Mouse (Mus musculus) hindbrain, embryonic 13.5 days (tissue): ENCODE results near the gene Dstn. TPM values are rescaled to one million over a fixed set of nuclear protein-coding genes. Genes with fewer than 3 reads are reported as not detected.

Experiments used
- ATAC-seq: fragments of 200-750 bp; cut with Nextera tagmentation; 2 replicates; pipeline ENCODE4 v1.8.0; 2017; ENCODE audit warnings: moderate TSS enrichment; ENCODE audit not compliant: low FRiP score
- H3K27ac ChIP-seq: fragments of 300-500 bp; sonication (generic); 2 replicates; pipeline ENCODE4 v1.5.1; 2015; ENCODE audit warnings: inconsistent platforms, mild to moderate bottlenecking, moderate library complexity
- H3K27me3 ChIP-seq: fragments of 300-500 bp; sonication (generic); 2 replicates; pipeline ENCODE4 v1.6.1; 2015; ENCODE audit warnings: mild to moderate bottlenecking, inconsistent platforms
- H3K36me3 ChIP-seq: fragments of 300-500 bp; sonication (generic); 2 replicates; pipeline ENCODE4 v1.6.1; 2015; ENCODE audit warnings: mild to moderate bottlenecking, inconsistent platforms
- H3K4me1 ChIP-seq: fragments of 300-500 bp; sonication (generic); replicated peaks from 2 replicates; pipeline ENCODE4 v1.6.1; 2015; ENCODE audit warnings: inconsistent platforms
- H3K4me2 ChIP-seq: fragments of 300-500 bp; sonication (generic); 2 replicates; pipeline ENCODE4 v1.6.1; 2015; ENCODE audit warnings: inconsistent platforms, mild to moderate bottlenecking, moderate library complexity
- H3K4me3 ChIP-seq: fragments of 300-500 bp; sonication (generic); 2 replicates; pipeline ENCODE4 v1.5.1; 2015; ENCODE audit warnings: mild to moderate bottlenecking, inconsistent platforms
- H3K9ac ChIP-seq: fragments of 300-500 bp; sonication (generic); 2 replicates; pipeline ENCODE4 v1.6.1; 2015; ENCODE audit warnings: mild to moderate bottlenecking, inconsistent platforms
- H3K9me3 ChIP-seq: fragments of 300-500 bp; sonication (generic); 2 replicates; pipeline ENCODE4 v1.6.1; 2016; ENCODE audit warnings: inconsistent platforms
- whole genome bisulfite sequencing: fragments of 180-500 bp; shearing (Covaris S2); methylation state at CpG from one replicate; pipeline ENCODE4 v1.1.7; 2015; 5-methylcytosine and 5-hydroxymethylcytosine counted together
- polyA plus RNA-seq: library from polyadenylated mRNA; unstranded; fragments of >200 nt; fragmentation: Nextera tagmentation; extraction: Ambion mirVana; gene quantifications from 2 replicates; pipeline ENCODE4 v1.2.1, GENCODE M21; 2015

Gene Dstn
- polyA plus RNA-seq, 1 experiment from 2014 or later = 440 TPM

GRCm38 (mm10) chr2:143978444-143979147 is 63.5 kb downstream of the Dstn start:
- 92% methylated on average over 8 of the region's 8 CpGs for WGBS
- Histone ChIP-seq H3K36me3 (peaks cover 6% of the 10 kb centered on the region), H3K9ac (no peak overlapping the region), H3K27ac (no peak overlapping the region), H3K4me1 (no peaks in the 10 kb centered on the region), H3K4me3 (no peak overlapping the region), H3K9me3 (no peaks in the 10 kb centered on the region), H3K4me2 (no peak overlapping the region), H3K27me3 (no peaks in the 10 kb centered on the region)
- ATAC-seq = no peak

DNA sequence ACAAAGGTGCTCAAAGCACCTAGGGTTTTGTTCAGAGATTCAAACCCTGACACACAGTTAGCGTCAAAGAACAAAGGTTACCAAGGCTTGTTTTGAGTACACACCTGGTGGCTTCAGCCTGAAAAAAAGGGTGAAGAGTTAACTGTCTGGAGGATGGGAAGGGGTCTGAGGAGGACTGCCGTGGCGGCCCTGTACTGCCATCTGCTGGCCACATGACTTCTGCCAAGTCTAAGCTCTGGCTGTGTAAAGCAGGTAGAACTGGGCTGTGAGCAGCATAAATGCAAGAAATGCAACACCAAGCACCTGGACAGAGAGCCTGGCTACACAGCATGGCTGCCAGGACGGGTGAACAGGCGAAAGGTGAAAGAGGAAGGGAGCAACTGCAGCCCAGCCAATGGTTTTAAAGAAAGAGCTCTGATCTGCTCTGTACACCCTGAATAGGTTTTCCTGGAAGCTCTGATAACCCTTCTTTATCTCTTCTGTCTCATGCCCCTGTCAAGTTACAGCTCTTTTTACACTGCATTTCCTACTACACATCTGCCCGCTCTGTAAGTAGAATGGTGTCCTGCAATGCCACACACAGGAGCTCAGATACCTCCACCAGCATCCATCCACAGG is 65.8 kb downstream of the Dstn start:
- peaks cover 7% of the 10 kb centered on the region; the same call in 1 of the 2 replicates for H3K4me1 ChIP-seq
- H3K36me3 ChIP-seq = 0 out of 2 replicates have a peak, but pooled peaks cover 4% of the 10 kb centered on the region
- 42% methylated on average over 6 of the region's 6 CpGs for WGBS
- H3K9ac ChIP-seq = no peak overlapping the region
- no peaks in the 10 kb centered on the region for H3K9me3 ChIP-seq
- no peaks in the 10 kb centered on the region for H3K27me3 ChIP-seq
- H3K27ac ChIP-seq = no peak overlapping the region
- no peak overlapping the region for H3K4me2 ChIP-seq
- peak; percentile 90 for ATAC-seq
- no peak overlapping the region for H3K4me3 ChIP-seq

DNA sequence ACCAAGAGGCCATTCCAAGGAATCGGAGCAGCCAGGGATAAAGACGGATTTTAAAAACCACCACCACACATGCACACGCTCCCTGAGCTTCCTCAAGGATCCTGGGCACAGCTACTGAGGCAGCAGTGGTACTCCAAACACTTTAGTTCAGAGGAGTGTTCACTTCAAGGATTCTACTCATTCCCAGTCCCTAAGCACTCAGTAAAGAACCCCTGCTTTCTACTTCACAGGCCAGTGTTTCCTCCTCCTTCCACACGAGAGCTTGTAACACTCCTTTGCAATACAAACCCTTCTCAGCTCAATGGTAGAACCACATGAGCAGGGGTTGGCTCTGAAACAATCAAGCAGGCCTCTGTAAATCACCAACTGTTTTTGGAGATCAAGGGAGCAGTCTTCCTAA is 67.0 kb downstream of the Dstn start:
- ATAC-seq = no peak
- Histone ChIP-seq H3K9ac (no peak overlapping the region), H3K4me3 (no peak overlapping the region), H3K4me1 (peaks cover 7% of the 10 kb centered on the region; the same call in 1 of the 2 replicates), H3K4me2 (no peak overlapping the region), H3K9me3 (no peaks in the 10 kb centered on the region), H3K27me3 (no peaks in the 10 kb centered on the region), H3K27ac (no peak overlapping the region), H3K36me3 (0 out of 2 replicates have a peak, but pooled peaks cover 4% of the 10 kb centered on the region)
- 81% methylated on average over 4 of the region's 4 CpGs for WGBS

DNA sequence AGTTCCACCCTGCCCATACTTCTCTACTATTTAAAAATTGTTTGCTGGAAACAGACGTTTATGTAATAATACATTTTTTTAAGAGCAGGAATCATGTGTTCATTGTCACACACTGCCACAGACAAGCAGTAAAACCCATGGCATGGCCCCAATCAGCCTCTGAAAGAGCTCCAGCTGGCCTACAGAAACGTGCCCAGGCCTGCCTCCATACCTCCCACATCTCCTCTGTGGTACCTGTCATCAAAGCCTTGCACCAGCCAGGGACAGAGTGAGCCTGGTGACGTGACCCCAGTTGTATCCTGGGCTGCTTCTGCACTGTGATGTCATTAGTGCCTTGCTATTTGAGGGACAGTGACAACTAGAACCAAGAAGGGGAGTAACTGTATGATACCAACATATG is 67.8 kb downstream of the Dstn start:
- no peaks in the 10 kb centered on the region for H3K9me3 ChIP-seq
- 0 out of 2 replicates have a peak, but pooled peaks cover 4% of the 10 kb centered on the region for H3K36me3 ChIP-seq
- peaks cover 7% of the 10 kb centered on the region; the same call in 1 of the 2 replicates for H3K4me1 ChIP-seq
- no peaks in the 10 kb centered on the region for H3K27me3 ChIP-seq
- ATAC-seq = no peak
- H3K4me3 ChIP-seq = no peak overlapping the region
- no peak overlapping the region for H3K27ac ChIP-seq
- H3K9ac ChIP-seq = no peak overlapping the region
- H3K4me2 ChIP-seq = no peak overlapping the region
- WGBS = 61% methylated on average over 3 of the region's 3 CpGs

DNA sequence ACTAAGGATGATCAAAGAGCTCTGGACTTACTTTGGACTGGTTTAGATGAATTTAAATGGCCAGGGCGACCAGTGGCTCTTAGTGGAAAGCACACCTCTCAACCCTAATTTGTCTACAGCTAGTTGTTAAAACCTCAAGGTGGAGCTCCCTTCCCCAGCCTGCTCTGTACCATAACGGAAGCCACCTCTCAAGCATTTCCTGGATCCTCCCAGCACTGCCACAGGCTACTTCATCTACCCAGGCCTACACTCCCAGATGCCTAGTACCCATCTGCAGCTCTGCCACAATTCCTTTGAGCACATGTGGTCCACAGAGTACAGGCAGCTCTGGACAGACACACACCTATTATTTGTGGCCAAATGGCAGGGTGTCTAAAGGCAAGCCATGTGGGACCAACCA is 68.4 kb downstream of the Dstn start:
- H3K9me3 ChIP-seq = no peaks in the 10 kb centered on the region
- 74% methylated on average over 2 of the region's 2 CpGs for WGBS

GRCm38 (mm10) chr2:143987485-143987884 is 72.4 kb downstream of the Dstn start:
- Histone ChIP-seq H3K4me2 (no peak overlapping the region), H3K4me3 (no peak overlapping the region), H3K27ac (no peak overlapping the region), H3K9me3 (no peaks in the 10 kb centered on the region), H3K36me3 (0 out of 2 replicates have a peak, but pooled peaks cover 4% of the 10 kb centered on the region), H3K4me1 (peaks cover 14% of the 10 kb centered on the region; the same call in 1 of the 2 replicates), H3K9ac (no peak overlapping the region), H3K27me3 (no peaks in the 10 kb centered on the region)
- ATAC-seq = no peak
- 85% methylated on average over 2 of the region's 2 CpGs for WGBS

More for the DNA sequence above, 68.4 kb downstream of the Dstn start:
- 0 out of 2 replicates have a peak, but pooled peaks cover 4% of the 10 kb centered on the region for H3K36me3 ChIP-seq
- no peaks in the 10 kb centered on the region for H3K27me3 ChIP-seq
- H3K9ac ChIP-seq = no peak overlapping the region
- H3K27ac ChIP-seq = no peak overlapping the region
- H3K4me1 ChIP-seq = peaks cover 7% of the 10 kb centered on the region; the same call in 1 of the 2 replicates
- no peak for ATAC-seq
- no peak overlapping the region for H3K4me2 ChIP-seq
- H3K4me3 ChIP-seq = no peak overlapping the region

DNA sequence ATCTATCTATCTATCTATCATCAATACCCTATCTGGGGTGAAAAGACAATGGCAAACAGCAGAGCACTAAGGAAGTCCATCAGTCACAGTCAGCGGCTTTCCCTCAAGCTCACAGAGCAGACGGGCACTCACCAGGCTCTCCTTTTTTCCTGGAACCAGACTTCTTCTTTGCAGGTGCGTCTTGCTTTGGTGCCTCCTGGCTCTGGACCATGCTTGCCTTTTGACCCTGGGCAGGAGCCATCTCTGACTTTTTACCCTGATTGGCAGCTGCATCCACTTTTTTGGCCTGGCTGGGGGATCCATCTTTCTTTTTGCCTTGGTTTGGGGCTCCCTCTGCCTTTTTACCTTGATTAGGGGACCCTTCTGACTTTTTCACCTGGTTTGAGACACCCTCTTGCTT is 72.9 kb downstream of the Dstn start:
- Histone ChIP-seq H3K36me3 (0 out of 2 replicates have a peak, but pooled peaks cover 4% of the 10 kb centered on the region), H3K9me3 (no peaks in the 10 kb centered on the region), H3K27ac (no peak overlapping the region), H3K4me1 (peaks cover 14% of the 10 kb centered on the region; the same call in 1 of the 2 replicates), H3K4me2 (no peak overlapping the region), H3K27me3 (no peaks in the 10 kb centered on the region), H3K9ac (no peak overlapping the region), H3K4me3 (no peak overlapping the region)
- ATAC-seq = no peak
- WGBS = 86% methylated on average over 3 of the region's 3 CpGs

GRCm38 (mm10) chr2:143990997-143991396 is 75.9 kb downstream of the Dstn start:
- ATAC-seq = peak; percentile 21; the same call in 1 of the 2 replicates
- Histone ChIP-seq H3K27ac (no peak overlapping the region), H3K9ac (no peak overlapping the region), H3K9me3 (no peaks in the 10 kb centered on the region), H3K4me1 (0 out of 2 replicates have a peak, but pooled peaks cover 6% of the 10 kb centered on the region), H3K4me3 (no peak overlapping the region), H3K4me2 (no peak overlapping the region), H3K36me3 (no peaks in the 10 kb centered on the region), H3K27me3 (no peaks in the 10 kb centered on the region)
- WGBS = 17% methylated on average over 1 of the region's 1 CpGs

DNA sequence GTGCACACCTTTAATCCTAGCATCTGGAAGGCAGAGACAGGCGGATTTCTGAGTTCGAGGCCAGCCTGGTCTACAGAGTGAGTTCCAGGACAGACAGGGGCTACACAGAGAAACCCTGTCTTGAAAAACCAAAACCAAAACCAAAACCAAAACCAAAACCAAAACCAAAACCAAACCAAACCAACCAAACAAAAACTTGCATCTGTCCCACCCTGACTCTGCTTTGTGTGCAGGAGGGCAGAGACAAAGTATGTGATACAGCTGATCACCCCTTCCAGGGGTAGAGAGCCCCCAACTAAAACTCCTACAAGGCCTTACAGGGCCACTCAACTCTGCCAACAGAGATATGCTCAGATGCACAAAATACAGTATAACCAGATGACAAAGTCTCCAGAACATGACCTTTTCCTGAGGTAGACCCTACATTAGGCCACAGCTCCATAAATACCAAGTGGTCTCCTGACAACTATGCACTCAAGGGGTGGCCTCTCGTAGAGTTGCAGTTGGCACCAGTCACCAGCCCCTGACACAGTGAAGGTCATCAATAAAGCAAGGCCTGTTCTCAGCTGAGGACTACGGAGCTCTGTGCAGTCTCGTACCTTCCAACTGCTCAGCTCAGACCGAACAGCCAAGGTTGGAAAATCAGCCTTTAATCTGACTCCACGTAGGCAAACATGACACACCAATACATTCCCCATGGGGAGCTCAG is 77.0 kb downstream of the Dstn start:
- WGBS = 93% methylated on average over 7 of the region's 7 CpGs
- Histone ChIP-seq H3K4me2 (no peak overlapping the region), H3K9me3 (no peaks in the 10 kb centered on the region)

More for the DNA sequence above, 77.0 kb downstream of the Dstn start:
- Histone ChIP-seq H3K9ac (no peak overlapping the region), H3K27ac (no peak overlapping the region), H3K4me3 (no peak overlapping the region), H3K4me1 (0 out of 2 replicates have a peak, but pooled peaks cover 6% of the 10 kb centered on the region), H3K36me3 (no peaks in the 10 kb centered on the region), H3K27me3 (no peaks in the 10 kb centered on the region)
- no peak for ATAC-seq

Other genes starting within 250 kb of the Dstn start
- gene Bfsp1, start 52.1 kb upstream of the Dstn start, polyA plus RNA-seq = 1.4 and 1.6 TPM in 2 replicates
- gene Rrbp1, start 95.9 kb downstream of the Dstn start, polyA plus RNA-seq = 37.3 and 40.0 TPM in 2 replicates
- gene Banf2, start 117.7 kb downstream of the Dstn start, polyA plus RNA-seq = not detected in 2 replicates